Mouse (Mus musculus): ENCODE measurements around the gene Cnfn. TPM values are rescaled to one million over a fixed set of nuclear protein-coding genes. Genes with fewer than 3 reads are reported as not detected.
A peak's percentile ranks its signal among the peaks of the same experiment; 100 is the strongest.
"Not testable (repeated sequence)": the region's sequence is repeated elsewhere in the genome, so short reads cannot be mapped to it uniquely, and the experiment has no call there.

Gene Cnfn
- polyA plus RNA-seq, 1 experiment from 2014 or later: 419 TPM

DNA sequence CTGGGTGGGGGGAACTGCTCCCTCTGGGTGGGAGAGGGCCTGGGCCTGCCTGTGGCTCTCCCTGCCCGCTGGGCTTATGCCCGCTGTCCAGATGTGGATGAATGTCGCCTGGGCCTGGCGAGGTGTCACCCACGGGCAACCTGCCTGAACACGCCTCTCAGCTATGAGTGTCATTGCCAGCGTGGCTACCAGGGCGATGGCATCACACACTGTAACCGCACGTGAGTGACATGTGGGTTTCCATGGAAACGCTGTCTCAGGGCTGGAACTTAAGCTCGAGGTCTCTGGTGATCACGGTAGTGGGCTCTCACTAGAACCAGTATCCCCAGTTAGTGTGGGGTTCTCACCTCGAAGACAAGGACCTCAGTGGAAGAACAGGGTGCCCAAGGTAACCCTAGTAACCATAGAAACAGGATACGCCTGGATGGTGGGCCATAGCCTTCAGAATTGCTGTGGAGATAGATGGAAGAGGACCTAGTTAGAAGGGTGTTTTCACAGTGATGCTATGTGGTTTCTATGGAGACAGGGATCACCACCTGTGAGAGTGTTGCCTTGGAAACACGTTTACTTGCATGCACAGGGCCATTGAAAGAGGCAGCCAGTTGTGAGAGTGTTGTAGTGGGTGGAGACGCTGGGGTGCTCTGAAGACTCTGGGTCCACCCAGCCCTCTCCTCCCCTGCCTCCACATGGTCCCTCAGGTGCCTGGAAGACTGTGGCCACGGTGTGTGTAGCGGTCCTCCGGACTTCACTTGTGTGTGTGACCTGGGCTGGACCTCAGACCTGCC lies 28.3 kb downstream of the Cnfn start:
- no peak for ATAC-seq (ENCODE audit: insufficient read depth, low FRiP score, low read depth)
- H3K4me1 ChIP-seq: no peaks in the 10 kb centered on the region
- H3K36me3 ChIP-seq: peaks cover 19% of the 10 kb centered on the region; the same call in 1 of the 2 replicates
- no peaks in the 10 kb centered on the region for H3K27me3 ChIP-seq (replicated peaks)
- WGBS: 82% methylated on average over 20 of the region's 20 CpGs
- H3K4me3 ChIP-seq (replicated peaks): no peak overlapping the region
- H3K4me2 ChIP-seq: no peak overlapping the region
- no peak overlapping the region for H3K27ac ChIP-seq
- H3K9me3 ChIP-seq: no peaks in the 10 kb centered on the region
- no peak overlapping the region for H3K9ac ChIP-seq

DNA sequence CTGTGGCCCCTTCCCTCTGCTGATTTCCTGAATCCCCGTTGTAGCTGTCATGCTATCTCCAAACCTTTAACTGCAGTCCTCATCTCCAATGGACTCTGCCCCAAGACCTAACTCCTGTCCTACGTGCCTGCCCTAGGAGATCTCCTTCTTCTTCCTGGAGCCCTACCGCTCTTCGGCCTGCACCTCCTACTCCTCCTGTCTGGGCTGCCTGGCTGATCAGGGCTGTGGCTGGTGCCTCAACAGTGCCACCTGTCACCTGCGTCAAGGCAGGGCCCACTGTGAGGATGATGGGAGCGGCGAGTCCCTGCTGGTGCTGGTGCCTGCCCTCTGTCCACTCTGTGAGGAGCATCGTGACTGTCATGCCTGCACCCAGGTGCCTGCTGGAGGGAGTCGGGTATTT lies 30.2 kb downstream of the Cnfn start:
- H3K4me2 ChIP-seq: no peak overlapping the region
- 87% methylated on average over 9 of the region's 9 CpGs for WGBS
- no peak overlapping the region for H3K9ac ChIP-seq
- no peak for ATAC-seq (ENCODE audit: insufficient read depth, low FRiP score, low read depth)
- peaks cover 20% of the 10 kb centered on the region for H3K36me3 ChIP-seq
- H3K27ac ChIP-seq: no peak overlapping the region
- no peaks in the 10 kb centered on the region for H3K4me1 ChIP-seq
- H3K4me3 ChIP-seq (replicated peaks): no peak overlapping the region
- no peaks in the 10 kb centered on the region for H3K9me3 ChIP-seq
- no peaks in the 10 kb centered on the region for H3K27me3 ChIP-seq (replicated peaks)

GRCm38 (mm10) chr7:25334472-25334871 lies 35.1 kb downstream of the Cnfn start:
- no peak overlapping the region for H3K9ac ChIP-seq
- no peak for ATAC-seq (ENCODE audit: insufficient read depth, low FRiP score, low read depth)
- H3K4me1 ChIP-seq: no peaks in the 10 kb centered on the region
- WGBS: 80% methylated on average over 11 of the region's 12 CpGs
- H3K27ac ChIP-seq: no peak overlapping the region
- H3K4me3 ChIP-seq (replicated peaks): no peak overlapping the region
- no peaks in the 10 kb centered on the region for H3K9me3 ChIP-seq
- H3K27me3 ChIP-seq (replicated peaks): no peaks in the 10 kb centered on the region
- H3K36me3 ChIP-seq: peaks cover 15% of the 10 kb centered on the region
- H3K4me2 ChIP-seq: no peak overlapping the region

DNA sequence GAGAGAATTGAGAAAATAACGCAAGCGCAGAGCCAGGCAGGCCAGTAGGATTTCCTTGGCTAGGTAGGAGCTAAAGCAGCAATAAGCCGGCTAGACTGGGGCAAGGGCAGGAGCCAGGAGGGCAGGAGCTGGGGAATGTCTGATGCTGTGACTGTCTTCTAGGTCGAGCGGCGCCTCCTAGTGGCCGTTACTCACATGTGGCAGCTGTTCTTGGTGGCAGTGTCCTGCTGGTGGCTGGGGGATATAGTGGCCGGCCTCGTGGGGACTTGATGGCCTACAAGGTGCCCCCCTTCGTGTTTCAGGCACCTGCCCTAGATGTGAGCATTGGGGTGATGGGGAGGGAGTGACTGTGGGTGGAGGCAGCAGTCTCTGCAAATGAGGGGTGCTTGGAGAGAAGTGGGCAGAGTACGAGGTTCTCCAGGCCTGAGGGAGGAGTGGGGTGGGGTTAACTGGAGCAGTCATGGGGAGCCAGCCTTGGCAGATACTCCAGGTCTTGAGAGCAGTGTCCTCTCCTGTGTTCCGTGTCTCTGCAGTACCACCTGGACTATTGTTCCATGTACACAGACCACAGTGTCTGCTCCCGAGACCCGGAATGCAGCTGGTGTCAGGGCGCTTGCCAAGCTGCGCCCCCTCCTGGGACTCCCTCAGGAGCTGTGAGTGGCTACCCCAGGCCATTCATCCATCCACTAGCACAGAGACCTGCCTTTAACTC lies 35.8 kb downstream of the Cnfn start:
- ATAC-seq (ENCODE audit: insufficient read depth, low FRiP score, low read depth): 0 out of 2 replicates have a peak, but pooled peaks have one; percentile 37
- Histone ChIP-seq H3K4me3 (replicated peaks) (no peak overlapping the region), H3K27ac (no peak overlapping the region), H3K9me3 (no peaks in the 10 kb centered on the region), H3K36me3 (peaks cover 15% of the 10 kb centered on the region), H3K9ac (no peak overlapping the region), H3K27me3 (replicated peaks) (no peaks in the 10 kb centered on the region), H3K4me2 (no peak overlapping the region), H3K4me1 (no peaks in the 10 kb centered on the region)
- WGBS: 47% methylated on average over 16 of the region's 16 CpGs

GRCm38 (mm10) chr7:25326233-25326632 lies 43.3 kb downstream of the Cnfn start:
- Histone ChIP-seq H3K4me3 (replicated peaks) (no peak overlapping the region), H3K27me3 (replicated peaks) (no peaks in the 10 kb centered on the region), H3K9ac (no peak overlapping the region), H3K36me3 (0 out of 2 replicates have a peak, but pooled peaks cover 4% of the 10 kb centered on the region), H3K9me3 (no peaks in the 10 kb centered on the region), H3K4me2 (no peak overlapping the region), H3K27ac (no peak overlapping the region), H3K4me1 (peaks cover 10% of the 10 kb centered on the region)
- ATAC-seq (ENCODE audit: insufficient read depth, low FRiP score, low read depth): no peak
- WGBS: 82% methylated on average over 8 of the region's 8 CpGs

DNA sequence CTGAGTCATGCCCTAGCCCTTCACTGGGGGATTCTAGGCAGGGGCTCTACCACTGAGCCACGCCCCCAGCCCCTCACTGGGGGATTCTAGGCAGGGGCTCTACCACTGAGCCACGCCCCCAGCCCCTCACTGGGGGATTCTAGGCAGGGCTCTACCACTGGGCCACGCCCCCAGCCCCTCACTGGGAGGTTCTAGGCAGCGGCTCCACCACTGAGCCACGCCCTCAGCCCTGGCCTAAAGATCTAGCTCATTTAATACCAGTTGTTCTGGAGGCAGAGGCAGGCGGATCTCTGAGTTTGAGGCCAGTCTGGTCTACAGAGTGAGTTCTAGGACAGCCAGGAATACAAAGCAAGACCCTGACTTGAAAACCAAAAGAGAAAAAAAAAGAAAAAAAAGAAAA lies 44.1 kb downstream of the Cnfn start:
- not testable (repeated sequence) for ATAC-seq (ENCODE audit: insufficient read depth, low FRiP score, low read depth); H3K4me3 ChIP-seq (replicated peaks); H3K4me2 ChIP-seq; H3K36me3 ChIP-seq; H3K9ac ChIP-seq; H3K9me3 ChIP-seq; H3K4me1 ChIP-seq; H3K27ac ChIP-seq; H3K27me3 ChIP-seq (replicated peaks)
- 83% methylated on average over 6 of the region's 6 CpGs for WGBS

DNA sequence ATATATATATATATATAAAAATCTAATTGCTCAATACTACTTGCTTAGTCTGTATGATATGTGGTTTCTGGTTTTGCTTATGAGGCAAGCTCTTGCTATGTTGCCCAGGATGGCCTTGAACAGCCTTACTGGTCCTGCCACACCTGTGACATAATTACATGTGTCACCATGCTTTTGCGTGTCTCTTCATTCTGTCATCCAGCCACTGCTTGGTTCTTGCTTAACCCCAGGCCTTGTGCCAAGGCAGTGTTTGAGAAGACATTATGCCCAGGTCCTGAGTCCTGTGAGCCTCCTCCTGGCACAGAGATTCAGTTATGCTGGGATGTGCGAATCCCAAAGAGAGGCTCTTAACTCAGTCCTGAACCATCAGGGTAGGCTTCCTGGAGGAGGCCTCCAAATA lies 46.3 kb downstream of the Cnfn start:
- 86% methylated on average over 2 of the region's 2 CpGs for WGBS
- no peak for ATAC-seq (ENCODE audit: insufficient read depth, low FRiP score, low read depth)
- H3K9me3 ChIP-seq: no peaks in the 10 kb centered on the region

GRCm38 (mm10) chr7:25322058-25322484 lies 47.5 kb downstream of the Cnfn start:
- Histone ChIP-seq H3K9ac (no peak overlapping the region), H3K4me3 (replicated peaks) (peak overlapping the region; percentile 16; the same call in 1 of the 2 replicates)
- 15% methylated on average over 6 of the region's 6 CpGs for WGBS

More for the DNA sequence above, 46.3 kb downstream of the Cnfn start:
- Histone ChIP-seq H3K4me3 (replicated peaks) (no peak overlapping the region), H3K27ac (no peak overlapping the region), H3K36me3 (no peaks in the 10 kb centered on the region), H3K4me2 (no peak overlapping the region), H3K4me1 (peaks cover 10% of the 10 kb centered on the region), H3K27me3 (replicated peaks) (no peaks in the 10 kb centered on the region), H3K9ac (no peak overlapping the region)

More at GRCm38 (mm10) chr7:25322058-25322484, 47.5 kb downstream of the Cnfn start:
- H3K9me3 ChIP-seq: no peaks in the 10 kb centered on the region
- peaks cover 19% of the 10 kb centered on the region for H3K4me1 ChIP-seq
- H3K27ac ChIP-seq: peak overlapping the region; percentile 86
- H3K36me3 ChIP-seq: no peaks in the 10 kb centered on the region
- ATAC-seq (ENCODE audit: insufficient read depth, low FRiP score, low read depth): peak; percentile 75
- H3K4me2 ChIP-seq: peak overlapping the region; percentile 24
- no peaks in the 10 kb centered on the region for H3K27me3 ChIP-seq (replicated peaks)

Other genes starting within 250 kb of the Cnfn start
- 1.4 and 1.6 TPM in 2 replicates for gene Pou2f2, start 190.0 kb downstream of the Cnfn start, polyA plus RNA-seq (2015; fragmentation: Nextera tagmentation; extraction: Ambion mirVana)
- gene Dedd2, start 149.1 kb downstream of the Cnfn start, polyA plus RNA-seq (2015; fragmentation: Nextera tagmentation; extraction: Ambion mirVana): 15.1 and 15.2 TPM in 2 replicates
- gene Zfp526, start 148.3 kb downstream of the Cnfn start, polyA plus RNA-seq (2015; fragmentation: Nextera tagmentation; extraction: Ambion mirVana): 2.8 and 3.1 TPM in 2 replicates
- 9.4 and 10.5 TPM in 2 replicates for gene Gsk3a, start 131.9 kb downstream of the Cnfn start, polyA plus RNA-seq (2015; fragmentation: Nextera tagmentation; extraction: Ambion mirVana)
- 13.0 and 17.6 TPM in 2 replicates for gene Erf, start 119.0 kb downstream of the Cnfn start, polyA plus RNA-seq (2015; fragmentation: Nextera tagmentation; extraction: Ambion mirVana)
- 33.8 and 36.4 TPM in 2 replicates for gene Cic, start 102.0 kb downstream of the Cnfn start, polyA plus RNA-seq (2015; fragmentation: Nextera tagmentation; extraction: Ambion mirVana)
- gene Pafah1b3, start 71.7 kb downstream of the Cnfn start, polyA plus RNA-seq (2015; fragmentation: Nextera tagmentation; extraction: Ambion mirVana): 201 and 215 TPM in 2 replicates
- gene Prr19, start 68.3 kb downstream of the Cnfn start, polyA plus RNA-seq (2015; fragmentation: Nextera tagmentation; extraction: Ambion mirVana): 0.41 and 0.49 TPM in 2 replicates
- 1.4 and 1.6 TPM in 2 replicates for gene Tmem145, start 63.6 kb downstream of the Cnfn start, polyA plus RNA-seq (2015; fragmentation: Nextera tagmentation; extraction: Ambion mirVana)
- gene Megf8, start 52.6 kb downstream of the Cnfn start, polyA plus RNA-seq (2015; fragmentation: Nextera tagmentation; extraction: Ambion mirVana): 10.3 and 10.9 TPM in 2 replicates
- gene Lipe, start 29.0 kb upstream of the Cnfn start, polyA plus RNA-seq (2015; fragmentation: Nextera tagmentation; extraction: Ambion mirVana): 8.3 and 8.4 TPM in 2 replicates
- 0.36 and 0.42 TPM in 2 replicates for gene Cxcl17, start 43.2 kb upstream of the Cnfn start, polyA plus RNA-seq (2015; fragmentation: Nextera tagmentation; extraction: Ambion mirVana)
- gene Ceacam1, start 107.9 kb upstream of the Cnfn start, polyA plus RNA-seq (2015; fragmentation: Nextera tagmentation; extraction: Ambion mirVana): 32.4 and 54.7 TPM in 2 replicates
- not detected in 2 replicates for gene Ceacam2, start 170.1 kb upstream of the Cnfn start, polyA plus RNA-seq (2015; fragmentation: Nextera tagmentation; extraction: Ambion mirVana)
- 3.2 and 3.9 TPM in 2 replicates for gene Erich4, start 246.2 kb upstream of the Cnfn start, polyA plus RNA-seq (2015; fragmentation: Nextera tagmentation; extraction: Ambion mirVana)
- 33.0 and 38.0 TPM in 2 replicates for gene Dmac2, start 249.7 kb upstream of the Cnfn start, polyA plus RNA-seq (2015; fragmentation: Nextera tagmentation; extraction: Ambion mirVana)

All from stomach, embryonic 15.5 days (tissue).